Mouse (Mus musculus): ENCODE measurements around the gene Pex7. TPM values are rescaled to one million over a fixed set of nuclear protein-coding genes. Genes with fewer than 3 reads are reported as not detected.

Gene Pex7
- total RNA-seq (2021) = 10 to 100 TPM; 35.7 to 48.1 TPM
- long read RNA-seq, experiment 1, full-length matches to known transcripts = 22 of 23 reads
- long read RNA-seq, experiment 1, partial matches to known transcripts = 0 of 23 reads
- long read RNA-seq, experiment 1, other reads (novel, unspliced or antisense) = 1 of 23 reads
- long read RNA-seq, experiment 2, full-length matches to known transcripts = 71 of 89 reads
- long read RNA-seq, experiment 2, partial matches to known transcripts = 3 of 89 reads
- long read RNA-seq, experiment 2, other reads (novel, unspliced or antisense) = 15 of 89 reads

DNA sequence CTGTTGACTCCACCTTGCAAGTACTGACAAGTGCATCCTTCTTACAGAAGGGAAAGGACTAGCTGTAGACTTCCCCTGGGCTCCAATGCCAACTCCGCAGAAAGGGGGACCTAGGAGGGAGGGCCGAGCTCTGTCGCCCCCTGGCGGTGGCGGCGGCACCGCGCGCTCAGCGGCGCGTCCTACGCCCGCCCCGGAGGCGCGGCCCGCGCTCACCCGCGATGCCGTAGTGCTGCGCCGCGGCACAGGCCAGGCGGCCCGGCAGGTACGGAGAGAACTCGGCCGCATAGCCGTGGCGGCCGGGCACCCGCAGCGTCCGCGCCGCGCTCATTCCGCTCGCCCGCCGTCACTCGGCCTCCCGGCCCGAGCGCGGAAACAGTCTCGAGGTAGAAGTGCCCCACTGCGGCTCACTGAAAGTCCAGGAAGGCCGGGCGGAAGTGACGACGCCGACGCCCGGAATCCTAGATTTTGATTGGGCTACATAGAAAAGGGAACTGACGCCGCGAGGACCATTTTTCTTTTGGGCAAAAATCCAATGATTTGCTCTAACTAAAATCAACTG is at the start of gene Pex7:
Gene Pex7 (minus strand): TSS at position 444 of the 559 bp plus-strand sequence.
- DNase-seq (ENCODE audit: low spot score in 2 of 2) = peak; percentile 93 to 94

DNA sequence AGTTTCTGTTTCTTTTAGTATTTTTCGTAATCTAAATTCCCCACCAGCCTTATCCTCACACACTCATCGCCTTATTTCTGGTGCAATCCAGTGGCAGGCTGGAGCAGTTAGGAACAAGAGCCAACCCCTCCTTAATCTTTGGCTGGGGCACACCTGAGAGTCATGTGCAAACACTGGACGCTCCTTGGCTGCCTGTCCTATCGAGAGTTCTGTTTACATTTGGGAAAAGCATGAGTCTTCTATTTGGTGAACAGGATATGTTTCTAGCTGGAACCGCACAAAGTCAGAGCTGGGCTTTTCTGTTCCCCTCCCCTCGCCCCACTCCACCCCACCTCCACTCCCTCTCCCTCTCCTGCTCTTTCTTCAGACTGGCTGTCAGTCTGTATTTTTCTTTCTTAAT is 49.3 kb upstream of the Pex7 start:
- DNase-seq (ENCODE audit: low spot score in 2 of 2) = no peak

DNA sequence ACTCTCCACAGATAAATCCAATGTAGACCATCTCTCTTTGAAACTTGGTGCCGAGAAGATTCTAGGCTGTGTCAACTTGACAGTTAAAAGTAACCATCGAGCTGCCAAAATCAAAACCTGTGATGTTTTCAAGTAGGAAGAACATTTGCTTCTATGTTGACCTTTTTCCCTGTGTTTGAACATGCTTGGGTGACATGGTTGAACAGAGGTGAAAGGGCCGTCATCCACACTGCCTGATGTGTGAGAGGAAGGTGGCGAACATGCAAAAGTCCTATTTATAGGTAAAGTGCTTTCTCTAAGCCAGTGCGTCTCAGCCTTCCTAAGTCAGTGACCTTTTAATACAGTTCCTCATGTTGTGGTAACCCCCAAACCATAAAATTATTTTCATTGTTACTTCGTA is 48.3 kb upstream of the Pex7 start:
- no peak for DNase-seq (ENCODE audit: low spot score in 2 of 2)

DNA sequence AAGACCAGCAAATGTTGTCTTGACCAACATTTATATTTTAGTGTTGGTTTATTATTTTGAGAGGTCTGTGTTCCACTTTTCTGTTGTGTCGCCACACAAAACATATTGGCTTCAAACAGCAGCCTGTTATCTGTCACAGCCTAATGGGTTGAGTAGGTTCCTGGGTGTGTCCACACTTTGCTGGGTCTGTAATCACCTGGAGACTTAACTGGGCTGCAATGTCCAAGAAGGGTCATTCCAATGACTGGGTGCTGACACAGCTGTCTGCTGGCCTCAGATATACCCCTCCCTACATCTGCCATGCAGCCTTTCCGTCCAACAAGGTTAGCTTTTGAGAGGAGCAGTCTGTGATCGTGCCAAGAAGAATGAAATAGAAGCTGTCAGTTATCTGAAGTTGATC is 47.1 kb upstream of the Pex7 start:
- DNase-seq (ENCODE audit: low spot score in 2 of 2) = no peak

DNA sequence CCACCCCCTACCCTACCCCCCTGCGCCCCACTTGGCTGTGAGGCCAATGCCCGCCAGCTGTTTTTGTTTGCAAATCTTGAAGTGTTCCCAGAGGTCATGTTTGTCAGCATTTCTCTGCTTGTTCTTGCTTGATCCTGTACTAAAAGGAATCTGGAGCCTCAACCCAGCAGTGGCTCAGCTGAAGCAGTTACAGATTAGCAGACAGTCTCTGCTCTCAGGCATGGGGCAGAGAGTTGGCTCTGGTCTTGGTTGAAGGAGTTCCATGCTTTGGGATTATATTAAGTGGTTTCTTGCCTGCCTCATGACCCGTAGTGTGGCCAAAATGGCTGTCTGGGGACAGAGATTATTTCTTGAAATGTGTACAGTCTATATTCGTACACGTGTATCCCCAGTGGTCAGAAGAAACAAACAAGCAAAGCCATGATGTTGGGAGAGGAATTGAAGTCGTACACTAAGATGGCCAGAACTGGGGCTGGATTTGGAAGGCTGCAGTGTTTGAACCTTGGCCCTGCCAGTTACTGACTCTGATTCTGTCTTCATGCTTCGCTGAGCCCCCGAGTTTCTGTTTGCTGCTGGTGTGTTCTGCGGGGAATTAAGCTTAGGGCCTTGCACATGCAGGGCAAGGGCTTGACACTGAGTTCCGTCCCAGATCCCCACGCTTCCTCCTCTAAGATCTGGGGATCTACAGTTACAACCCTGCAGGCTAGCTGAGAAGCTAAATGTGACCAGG is 45.7 kb upstream of the Pex7 start:
- no peak for DNase-seq (ENCODE audit: low spot score in 2 of 2)

DNA sequence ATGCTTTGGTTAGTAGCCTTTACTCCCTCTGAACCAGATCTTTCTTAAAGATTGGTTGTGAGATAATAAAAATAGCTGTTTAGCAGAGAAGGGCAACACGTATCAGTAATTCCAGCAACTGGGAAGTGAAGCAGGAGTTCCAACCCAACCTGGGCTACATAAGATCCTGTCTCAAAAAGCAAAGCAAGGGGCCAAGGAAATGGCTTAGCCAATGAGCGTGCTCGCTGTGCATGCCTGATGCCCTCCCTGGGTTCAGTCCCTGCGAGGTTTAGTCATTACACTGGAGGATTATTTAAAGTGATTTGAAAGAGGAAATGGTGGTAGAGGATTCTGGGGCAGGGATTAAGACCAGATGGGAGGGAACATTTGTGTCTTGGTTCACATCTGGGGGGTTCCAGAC is 41.6 kb upstream of the Pex7 start:
- no peak for DNase-seq (ENCODE audit: low spot score in 2 of 2)

DNA sequence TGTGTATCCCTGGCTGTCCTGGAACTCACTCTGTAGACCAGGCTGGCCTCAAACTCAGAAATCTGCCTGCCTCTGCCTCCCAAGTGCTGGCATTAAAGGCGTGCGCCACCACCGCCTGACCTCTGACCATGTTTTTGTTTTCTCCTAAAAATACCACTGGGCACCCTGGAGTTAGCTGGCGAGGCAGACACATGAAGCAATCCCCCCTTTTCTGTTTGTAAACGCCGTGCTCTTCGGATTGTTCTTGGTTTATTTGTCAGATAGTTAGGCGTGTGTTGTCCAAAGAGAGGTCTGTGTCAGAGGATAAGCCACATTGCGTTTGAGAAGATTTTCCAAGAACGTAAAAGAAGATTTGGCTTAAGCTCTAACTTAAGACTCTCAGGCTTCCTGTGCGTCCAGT is 40.9 kb upstream of the Pex7 start:
- DNase-seq (ENCODE audit: low spot score in 2 of 2) = no peak

DNA sequence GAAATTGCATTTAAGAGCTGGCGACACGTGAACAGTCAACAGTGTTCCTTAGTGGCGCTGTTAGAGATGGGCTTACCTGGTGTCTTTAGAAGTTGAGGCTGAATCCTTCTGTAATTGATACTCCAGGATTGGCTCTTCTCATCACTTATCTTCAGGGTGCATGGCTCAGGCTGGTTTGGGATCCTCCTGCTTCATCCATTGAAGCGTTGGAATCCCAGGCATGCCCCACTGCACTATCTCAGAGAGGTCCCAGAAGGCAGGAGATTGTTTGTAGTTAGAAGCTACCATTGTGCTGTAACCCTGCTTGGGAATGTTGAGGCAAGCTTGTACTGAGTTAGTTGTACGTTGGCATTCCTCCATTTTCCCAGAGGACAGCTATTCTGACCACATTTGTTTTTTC is 40.4 kb upstream of the Pex7 start:
- no peak for DNase-seq (ENCODE audit: low spot score in 2 of 2)

DNA sequence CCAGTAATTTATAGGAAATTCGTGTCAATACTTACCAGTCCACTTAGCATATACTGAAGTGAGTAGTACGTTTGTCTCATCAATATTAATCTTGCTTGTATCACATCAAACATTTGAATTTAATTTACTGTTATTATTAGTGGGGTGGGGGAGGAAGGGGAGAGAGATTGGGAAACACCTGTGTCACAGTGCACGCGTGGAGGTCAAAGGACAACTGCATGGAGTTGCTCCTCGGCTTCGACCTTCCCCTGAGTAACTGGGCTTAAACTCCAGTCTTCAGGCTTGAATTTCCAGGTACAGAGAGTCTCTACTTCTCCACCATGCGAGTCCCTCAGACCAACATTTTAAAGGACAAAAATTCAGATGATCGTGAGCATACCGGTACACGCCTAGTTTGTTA is 40.0 kb upstream of the Pex7 start:
- DNase-seq (ENCODE audit: low spot score in 2 of 2) = no peak

DNA sequence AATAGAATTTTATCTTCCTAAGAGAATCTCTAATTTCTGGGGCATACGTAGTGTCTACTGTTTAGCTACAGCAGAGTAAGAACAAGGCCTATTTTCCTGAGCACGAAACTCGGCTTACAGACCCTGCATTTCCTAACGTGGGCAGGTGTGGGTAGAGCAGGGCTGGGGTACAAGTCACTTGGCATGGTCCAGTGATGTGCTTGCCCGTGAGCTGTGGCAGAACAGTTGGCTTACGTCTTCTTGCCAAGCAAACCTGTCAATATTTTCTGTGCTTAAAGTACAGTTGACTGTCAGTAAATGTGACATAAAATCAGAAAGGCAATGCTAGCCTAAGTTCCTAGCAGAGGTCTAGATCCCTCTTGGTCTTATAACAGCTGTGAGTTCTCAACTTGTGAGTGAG is 39.2 kb upstream of the Pex7 start:
- DNase-seq (ENCODE audit: low spot score in 2 of 2) = no peak

DNA sequence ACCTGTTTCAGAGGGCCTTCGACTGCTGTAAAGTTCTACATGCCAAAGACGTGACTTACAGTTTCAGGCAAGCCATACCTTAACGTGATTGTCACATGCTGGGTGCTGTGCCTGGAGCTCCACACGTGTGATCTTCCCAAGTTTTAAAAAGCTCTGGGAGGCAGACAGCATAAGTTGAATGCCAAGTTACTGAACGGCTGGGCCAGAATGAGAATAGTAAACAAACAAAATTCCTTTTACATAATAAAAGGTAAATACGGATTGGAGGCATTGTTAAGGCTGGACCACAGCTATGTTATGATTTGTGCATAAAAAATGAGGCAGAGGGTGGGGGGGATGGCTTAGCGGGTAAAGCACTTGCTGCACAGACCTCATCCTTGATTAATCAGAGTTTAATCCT is 38.2 kb upstream of the Pex7 start:
- DNase-seq (ENCODE audit: low spot score in 2 of 2) = no peak

DNA sequence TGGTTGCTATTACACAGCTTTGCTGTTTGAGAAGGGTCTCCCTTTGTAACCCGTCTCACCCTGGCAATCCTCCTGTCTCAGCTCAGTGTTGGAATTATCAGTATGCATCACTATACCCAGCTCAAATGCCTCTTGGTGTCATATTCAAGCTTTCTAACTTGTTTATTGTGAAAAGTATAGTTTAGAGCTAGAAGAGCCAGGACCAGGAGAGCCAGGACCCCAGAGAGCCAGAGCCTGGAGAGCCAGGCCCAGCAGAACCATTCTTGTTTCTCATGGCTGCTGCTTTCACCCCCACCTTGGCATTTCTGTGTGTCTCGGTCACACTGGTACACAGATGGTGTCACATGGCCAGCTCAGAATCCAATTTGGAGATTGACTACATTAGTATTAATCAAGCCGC is 35.1 kb upstream of the Pex7 start:
- no peak for DNase-seq (ENCODE audit: low spot score in 2 of 2)

DNA sequence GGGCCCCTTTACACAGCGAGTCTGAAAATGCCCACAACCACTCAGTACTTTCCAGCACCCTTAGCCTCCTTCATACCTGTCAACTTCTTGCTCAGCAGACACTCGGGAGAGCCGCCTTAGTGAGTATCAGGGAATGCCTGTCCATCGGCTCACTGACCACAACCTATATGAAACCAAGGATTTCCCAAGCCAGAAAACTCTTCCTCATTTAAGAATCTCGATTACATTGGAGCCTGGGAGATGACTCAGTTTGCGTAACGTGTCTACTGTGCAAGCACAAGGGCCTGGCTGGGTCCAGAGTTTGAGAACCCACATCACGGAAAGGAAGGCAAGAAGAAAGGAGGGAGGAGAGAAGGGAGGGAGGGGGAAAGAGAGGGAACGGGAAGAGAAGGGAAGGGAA is 34.4 kb upstream of the Pex7 start:
- no peak for DNase-seq (ENCODE audit: low spot score in 2 of 2)

DNA sequence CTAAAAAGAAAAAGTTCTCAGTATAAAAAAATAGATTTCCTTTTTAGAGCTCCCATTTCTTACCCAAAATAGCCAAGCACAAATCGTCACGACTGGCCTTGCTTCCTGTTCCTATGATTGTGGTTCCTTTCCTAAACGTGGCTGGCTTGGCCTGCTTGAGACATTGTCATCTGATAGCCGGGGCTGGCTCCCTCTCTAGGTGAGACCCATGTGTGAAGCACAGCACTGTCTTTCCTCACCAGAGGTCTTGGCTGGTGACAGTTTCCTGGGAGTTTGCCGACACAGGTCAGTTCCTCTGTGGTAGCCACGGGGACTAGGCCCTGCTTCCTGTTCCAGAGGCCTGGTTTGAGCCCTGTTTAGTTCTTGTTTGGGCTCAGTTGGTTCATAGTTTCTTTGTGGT is 33.6 kb upstream of the Pex7 start:
- no peak for DNase-seq (ENCODE audit: low spot score in 2 of 2)

DNA sequence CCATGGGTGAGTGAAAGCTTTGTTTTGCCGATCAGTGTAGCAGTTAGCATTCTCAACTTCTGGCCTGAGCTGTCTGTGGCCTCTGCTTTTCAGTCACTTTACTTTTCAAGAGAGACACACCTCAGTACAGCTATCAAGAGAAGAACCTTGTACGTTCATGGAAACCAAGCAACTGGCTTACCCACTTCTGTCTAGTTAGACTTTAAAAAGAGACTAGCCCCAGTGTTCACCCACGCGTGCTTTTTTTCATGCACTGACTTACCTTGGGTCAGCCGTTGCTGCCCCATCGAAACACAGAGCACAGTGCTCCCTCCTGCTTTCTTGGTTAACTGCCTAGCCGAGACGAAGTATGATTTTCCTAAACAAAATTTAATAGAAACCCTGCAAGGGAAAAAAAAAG is 33.1 kb upstream of the Pex7 start:
- DNase-seq (ENCODE audit: low spot score in 2 of 2) = no peak

DNA sequence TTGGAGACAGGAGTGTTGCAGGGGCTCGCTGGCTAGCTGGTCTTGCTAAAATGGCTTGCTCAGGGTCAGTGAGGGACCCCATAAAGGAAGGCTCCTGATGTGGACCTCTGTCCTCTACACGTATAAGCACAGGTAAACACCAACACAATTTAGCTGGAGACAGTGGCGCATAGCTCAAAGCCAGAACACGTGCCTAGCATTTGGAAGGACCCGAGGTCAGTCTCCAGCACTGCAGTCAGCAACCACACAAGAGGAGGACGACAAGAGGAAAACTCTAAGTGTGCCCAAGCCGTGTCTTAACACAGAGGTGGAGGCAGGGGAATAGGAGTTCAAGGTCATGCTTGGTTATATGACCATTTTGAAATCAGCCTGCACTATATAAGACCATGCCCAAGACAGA is 32.6 kb upstream of the Pex7 start:
- DNase-seq (ENCODE audit: low spot score in 2 of 2) = no peak

DNA sequence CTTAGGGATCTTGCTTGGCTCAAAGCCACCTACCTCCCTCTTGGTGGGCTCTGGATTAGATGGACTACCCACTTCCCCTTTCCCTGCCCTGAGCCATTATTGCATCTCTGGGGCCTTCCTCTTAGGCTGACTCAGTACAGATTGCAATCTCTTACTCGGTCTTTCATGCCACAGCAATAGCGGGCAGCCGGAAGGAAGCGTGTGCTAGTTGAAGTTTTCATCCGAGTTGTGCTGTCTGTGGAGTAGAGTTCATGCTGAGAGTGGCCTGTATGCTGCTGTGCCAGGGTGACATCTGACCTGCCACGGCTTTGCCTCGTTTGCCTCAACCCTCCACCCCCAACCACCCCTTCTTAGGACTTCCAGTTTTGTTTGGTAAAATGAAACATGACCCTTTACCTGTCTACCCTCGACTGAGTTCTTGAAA is 31.8 kb upstream of the Pex7 start:
- DNase-seq (ENCODE audit: low spot score in 2 of 2) = no peak

DNA sequence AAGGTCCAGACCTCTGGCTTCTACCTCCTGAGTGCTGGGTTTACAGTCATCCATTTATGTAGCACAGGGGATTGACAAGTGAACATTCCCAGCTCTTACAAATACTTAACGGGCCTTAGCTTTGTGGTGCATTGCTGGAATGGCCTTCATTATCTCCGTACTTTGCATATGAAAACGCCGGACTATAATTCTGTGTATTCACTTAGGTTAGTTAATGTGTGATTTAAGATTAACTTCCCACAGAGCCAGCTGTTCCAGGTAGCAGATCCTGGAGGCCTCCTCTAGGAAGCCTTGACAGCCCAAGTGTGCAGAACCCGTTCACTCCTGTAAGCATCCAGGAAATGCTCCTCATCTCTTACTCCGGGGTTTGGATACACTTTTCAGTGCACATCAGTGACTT is 31.2 kb upstream of the Pex7 start:
- DNase-seq (ENCODE audit: low spot score in 2 of 2) = no peak

DNA sequence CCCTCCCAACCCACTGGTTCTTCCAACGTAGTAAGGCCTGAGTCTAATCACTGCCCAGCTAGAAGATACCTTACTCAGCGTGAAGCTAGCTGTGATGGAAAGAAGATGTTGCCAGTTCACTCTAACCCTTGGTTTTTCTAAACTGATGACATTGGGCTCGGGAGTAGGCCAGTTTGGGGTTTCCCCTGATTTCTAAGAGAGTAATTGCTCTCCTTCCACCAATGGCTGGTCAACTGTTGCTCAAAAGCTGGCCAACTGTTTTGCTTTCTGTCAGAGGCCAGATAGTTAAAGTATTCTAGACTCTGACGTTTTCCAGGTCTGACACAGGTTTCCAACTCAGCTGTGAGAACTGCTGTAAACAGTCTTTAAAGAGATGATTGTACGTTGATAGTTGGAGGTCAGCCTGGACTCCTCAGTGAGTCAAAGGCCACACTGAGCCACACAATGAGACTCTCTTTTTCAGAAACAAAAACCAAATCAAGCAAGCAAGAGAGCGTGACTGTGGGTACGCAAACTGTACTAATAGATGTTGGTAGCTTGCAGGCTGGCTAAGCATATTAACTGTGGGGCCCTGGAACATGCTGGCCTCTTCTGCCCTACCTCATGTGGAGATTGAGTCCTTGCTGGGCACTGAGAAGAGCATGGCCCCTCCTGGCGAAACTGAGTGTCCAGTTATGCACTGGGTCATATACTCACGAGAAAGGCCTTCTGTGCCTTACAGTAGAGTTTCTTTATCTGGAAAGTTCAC is 29.6 kb upstream of the Pex7 start:
- DNase-seq (ENCODE audit: low spot score in 2 of 2) = no peak

DNA sequence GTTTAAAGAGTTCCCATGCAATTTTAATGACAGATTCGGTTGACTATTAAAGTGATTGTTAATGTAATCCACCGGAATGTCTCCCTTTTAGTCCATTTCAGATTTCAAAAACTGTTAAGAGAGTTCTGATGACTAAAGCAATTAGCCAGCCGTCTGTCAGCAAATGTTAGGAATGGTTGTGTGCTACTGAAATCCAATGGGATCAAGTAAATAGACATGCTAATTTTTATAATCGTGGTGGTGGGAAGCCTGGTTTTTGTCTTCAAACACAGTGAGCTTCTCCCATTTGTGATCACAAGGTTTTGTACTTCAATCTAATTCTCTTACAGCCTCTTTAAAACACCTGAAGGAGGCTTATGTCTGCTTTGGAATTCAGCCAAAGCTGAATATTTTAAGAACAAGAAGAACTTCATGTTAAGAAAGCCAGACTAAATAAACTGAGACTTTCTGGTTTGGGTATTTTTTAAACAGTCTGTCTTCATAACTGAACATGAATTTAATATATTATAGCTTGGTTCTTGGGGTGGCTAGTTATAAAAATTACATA is 28.4 kb upstream of the Pex7 start:
- no peak for DNase-seq (ENCODE audit: low spot score in 2 of 2)

DNA sequence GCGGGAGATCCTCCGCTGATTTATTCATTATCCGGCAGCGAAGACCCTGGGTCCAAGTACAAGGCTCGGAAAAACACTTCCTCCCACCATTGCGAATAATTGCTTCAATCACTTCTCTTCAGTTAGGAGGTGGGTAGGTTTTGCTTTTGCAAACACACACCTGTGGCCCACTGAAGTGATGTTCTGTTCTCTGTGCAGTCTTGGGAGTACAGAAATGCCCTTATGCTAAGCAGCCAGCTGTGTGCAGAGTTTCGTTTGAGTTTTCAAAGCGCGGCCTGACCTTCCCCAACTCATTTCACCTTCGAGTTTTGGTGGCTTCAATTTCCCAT is 27.8 kb upstream of the Pex7 start:
- peak in 1 of 2 experiments; percentile 23 for DNase-seq (ENCODE audit: low spot score in 2 of 2)

All from adrenal gland, adult 18-20 months (tissue).